Mouse (Mus musculus): ENCODE measurements around the gene Gpr142.

DNA sequence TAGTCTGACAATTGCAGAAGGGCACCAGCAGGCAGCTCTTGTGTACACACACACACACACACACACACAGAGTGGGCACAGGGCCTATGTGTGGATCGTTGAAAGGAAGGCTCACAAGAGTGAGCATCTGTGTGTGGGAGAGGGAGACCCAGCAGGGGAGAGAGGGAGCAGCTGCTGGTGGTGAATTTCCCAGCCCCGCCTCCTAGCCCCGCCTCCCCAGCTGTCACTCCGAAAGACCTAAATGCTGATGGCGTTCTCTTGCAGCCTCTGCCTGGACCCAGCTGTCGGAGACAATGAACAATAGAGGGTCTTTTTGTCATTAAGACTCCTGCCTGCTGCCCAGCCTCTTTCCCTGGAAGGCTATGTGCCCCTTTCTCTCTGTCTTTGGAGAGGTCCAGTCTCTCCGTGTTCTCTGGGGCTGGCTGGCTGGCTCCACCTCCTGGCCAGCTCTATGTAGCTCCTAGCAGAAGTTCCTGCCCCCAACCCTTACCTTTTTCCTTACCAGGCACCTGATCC lies 3.4 kb upstream of the Gpr142 start:
- TF ChIP-seq CTCF (conservative IDR thresholded peaks at IDR 0.05; ENCODE audit: low read length) (no peak), NANOG (IDR thresholded peaks at IDR 0.05; ENCODE audit: borderline replicate concordance, low read length) (no peak), POU5F1 (IDR thresholded peaks at IDR 0.05; ENCODE audit: borderline replicate concordance, low read length) (no peak)

Measured in E14TG2a.4 (cell line).